Mouse (Mus musculus) left cerebral cortex, adult 18-20 months (tissue): ENCODE data around the gene Sly. TPM values are rescaled to one million over a fixed set of nuclear protein-coding genes. Genes with fewer than 3 reads are reported as not detected.
"Not testable (repeated sequence)": the region's sequence is repeated elsewhere in the genome, so short reads cannot be mapped to it uniquely, and the experiment has no call there.

ENCODE experiments used
- DNase-seq, 2 experiments: peaks; one replicate each; pipeline ENCODE4 v3.0.0; 2021 to 2022; ENCODE audit warnings: low spot score in 2 of 2, mixed read lengths in 1 of 2
- long read RNA-seq, 2 experiments: library from polyadenylated mRNA; stranded (forward); transcript quantifications; one replicate each; pipeline ENCODE4 v2.0.0; 2021
- total RNA-seq, 2 experiments: library from RNA; stranded (reverse); gene quantifications; 2 replicates each; pipeline ENCODE4 v1.2.3; 2021

Sly gene
- not detected for total RNA-seq
- long read RNA-seq, experiment 1 = 0 reads
- long read RNA-seq, experiment 2 = 0 reads

DNA sequence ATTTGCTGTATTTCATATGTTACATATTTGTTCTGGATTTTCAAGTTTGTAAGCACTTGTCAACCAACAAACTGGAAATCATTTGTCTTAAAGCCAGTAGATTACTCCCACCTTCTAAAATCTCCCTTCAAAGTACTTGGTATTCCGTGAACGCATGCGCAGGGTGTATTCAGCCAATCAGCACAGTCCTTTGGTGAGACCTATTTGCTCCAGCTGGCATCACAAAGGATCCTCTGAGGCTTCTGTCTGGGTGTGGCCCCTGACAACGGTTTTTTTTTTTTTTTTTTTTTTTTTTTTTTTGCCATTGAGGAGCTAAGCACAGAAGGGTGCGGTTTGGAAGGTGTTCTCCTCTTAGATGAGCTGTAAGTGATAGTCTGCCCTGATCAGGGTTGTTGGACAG lies at the start of gene Sly:
Gene Sly, plus strand, starts transcription at position 301 of the 400 bp plus-strand sequence.
- not testable (repeated sequence) for DNase-seq
